Mouse (Mus musculus) embryo, embryonic 11.5 days (tissue): Measurements from ENCODE around the gene Lypd4.
"Not testable (repeated sequence)": the region's sequence is repeated elsewhere in the genome, so short reads cannot be mapped to it uniquely, and the experiment has no call there.

ENCODE experiments used
- DNase-seq: peaks from one replicate; pipeline ENCODE4 v3.0.0-alpha.2; 2012; ENCODE audit warnings: low read depth, low spot score

Gene Lypd4

GRCm38 (mm10) chr7:24850899-24851303, 18.8 kb downstream of the Lypd4 start:
- no peak for DNase-seq

GRCm38 (mm10) chr7:24850162-24850561, 19.6 kb downstream of the Lypd4 start:
- DNase-seq, result no peak

- not testable (repeated sequence) for DNase-seq
Measured at GRCm38 (mm10) chr7:24846576-24846975, 23.2 kb downstream of the Lypd4 start.

- DNase-seq, result no peak
Measured at GRCm38 (mm10) chr7:24845713-24846112, 24.0 kb downstream of the Lypd4 start.

GRCm38 (mm10) chr7:24845181-24845580, 24.6 kb downstream of the Lypd4 start:
- DNase-seq, result no peak

- no peak for DNase-seq
Measured at GRCm38 (mm10) chr7:24844144-24844543, 25.6 kb downstream of the Lypd4 start.

- DNase-seq, result no peak
Measured at GRCm38 (mm10) chr7:24841009-24841408, 28.7 kb downstream of the Lypd4 start.

GRCm38 (mm10) chr7:24840331-24840730, 29.4 kb downstream of the Lypd4 start:
- DNase-seq, result no peak

GRCm38 (mm10) chr7:24839410-24839808, 30.3 kb downstream of the Lypd4 start:
- no peak for DNase-seq

- DNase-seq, result not testable (repeated sequence)
Measured at GRCm38 (mm10) chr7:24838732-24839409, 30.9 kb downstream of the Lypd4 start.

- no peak for DNase-seq
Measured at GRCm38 (mm10) chr7:24827181-24827580, 42.6 kb downstream of the Lypd4 start.

- no peak for DNase-seq
Measured at GRCm38 (mm10) chr7:24824452-24824851, 45.3 kb downstream of the Lypd4 start.

- DNase-seq, result peak; percentile 67
Measured at GRCm38 (mm10) chr7:24817502-24817901, 52.2 kb downstream of the Lypd4 start.
